Mouse (Mus musculus) kidney, adult 2 months (tissue): ENCODE measurements around the gene Ipo4.

ENCODE experiments used
- CTCF ChIP-seq: fragments of 200-500 bp; conservative IDR thresholded peaks from 2 replicates; pipeline ENCODE4 v1.5.1; 2011; ENCODE audit warnings: low read depth, mild to moderate bottlenecking, control low read depth, low read length, moderate library complexity, mixed read lengths; ENCODE audit not compliant: insufficient read depth, insufficient read length
- POLR2A ChIP-seq: fragments of 200-500 bp; IDR thresholded peaks from one replicate; pipeline ENCODE4 v1.6.1; 2011; ENCODE audit warnings: low read depth, low read length, control low read depth

GRCm38 (mm10) chr14:55642679-55643059 lies 6.9 kb upstream of the Ipo4 start:
- TF ChIP-seq CTCF (no peak), POLR2A (no peak)
